Mouse (Mus musculus): ENCODE measurements around the gene Zcchc24.

DNA sequence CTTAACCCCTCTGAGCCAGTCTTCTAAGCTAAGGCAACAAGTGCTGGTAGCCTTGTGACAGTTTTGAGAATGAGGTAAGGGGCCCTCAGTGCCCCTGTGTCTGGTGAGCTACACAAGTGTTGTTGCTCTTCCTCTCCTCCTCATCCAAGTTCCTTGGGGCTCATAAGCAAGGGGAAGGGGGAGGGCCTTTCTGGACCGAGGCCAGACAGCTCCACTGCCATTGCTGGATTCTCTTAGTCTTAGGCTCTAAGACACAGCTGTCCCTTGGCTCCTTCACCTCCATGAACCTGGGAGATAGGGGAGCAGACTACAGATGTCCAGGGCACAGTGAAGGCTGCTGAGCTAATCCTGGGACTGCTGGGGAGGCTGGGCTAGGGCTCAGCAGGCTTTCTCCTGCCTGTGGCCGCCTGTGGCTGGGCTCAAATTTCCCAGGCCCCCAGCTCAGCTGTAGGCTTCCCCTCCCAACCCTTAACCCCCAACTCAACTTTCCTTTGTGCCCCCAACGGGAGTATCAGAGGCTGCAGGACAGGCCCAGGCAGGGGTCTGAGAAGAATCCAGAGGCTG is 34.5 kb upstream of the Zcchc24 start:
- TF ChIP-seq CTCF (IDR thresholded peaks at IDR 0.05; ENCODE audit: control insufficient read depth, insufficient read depth, insufficient read length), result no peak
- TF ChIP-seq USF1 (IDR thresholded peaks at IDR 0.05; ENCODE audit: low read depth), result no peak

Data from C2C12 (cell line).